Comparison of ENCODE assay signal across 7 mouse cellular contexts in genomic region chr7:44501563-44502115, GRCm38 (mm10). TPM values are rescaled to one million over a fixed set of nuclear protein-coding genes. Genes with fewer than 3 reads are reported as not detected.
A peak's percentile ranks its signal among the peaks of the same experiment; 100 is the strongest.
DNase-seq lines count a peak whose midpoint lies in the region; ATAC-seq lines count a peak whose summit lies in the region.

No protein-coding gene starts in this region.

- H3K9me3 ChIP-seq in forebrain, embryonic 16.5 days (ENCODE audit: control insufficient read depth, low read length): no peaks in the 10 kb centered on the region

- H3K9ac ChIP-seq in forebrain, embryonic 16.5 days (replicated peaks; ENCODE audit: low read depth, low read length): no peak overlapping the region

- H3K27ac ChIP-seq in forebrain, embryonic 16.5 days (ENCODE audit: low read length): no peak overlapping the region

- H3K36me3 ChIP-seq in forebrain, embryonic 16.5 days (ENCODE audit: control insufficient read depth, insufficient read depth): no peaks in the 10 kb centered on the region

- no peaks in the 10 kb centered on the region; the same call in 1 of the 2 replicates for H3K27me3 ChIP-seq in forebrain, embryonic 16.5 days (replicated peaks; ENCODE audit: control insufficient read depth, insufficient read depth, low read length)

- peaks cover 8% of the 10 kb centered on the region for H3K4me1 ChIP-seq in forebrain, embryonic 16.5 days (replicated peaks; ENCODE audit: control insufficient read depth, insufficient read depth, low read length)

- no peak overlapping the region for H3K4me3 ChIP-seq in forebrain, embryonic 16.5 days (replicated peaks; ENCODE audit: low read length)

- no peak overlapping the region for H3K4me2 ChIP-seq in forebrain, embryonic 16.5 days (ENCODE audit: low read length)

- peak; percentile 51; the same call in 1 of the 2 replicates for ATAC-seq in forebrain, embryonic 16.5 days

- DNase-seq in B cell, adult 2 months: peak; percentile 87 to 89
- DNase-seq in CD8-positive naive resting alpha-beta T cell, adult 2 months (ENCODE audit: low read depth in 2 of 2, low spot score in 2 of 2): peak; percentile 65 to 77
- peak; percentile 73 for DNase-seq in c-Kit-positive CD71-positive TER-119-positive erythroid progenitor cells, embryonic 14.5 days (ENCODE audit: low spot score)
- DNase-seq in kidney, postnatal 4 days: peak; percentile 83 to 86
- DNase-seq in lung, postnatal 10 days: peak; percentile 78
- DNase-seq in right cerebral cortex, adult 2 months (ENCODE audit: low spot score in 2 of 2): peak; percentile 80 to 87

- WGBS in forebrain, embryonic 16.5 days: 39% methylated on average over 5 of the region's 5 CpGs

RNA-seq across cellular contexts. Expression of gene Fam71e1, which starts 5.3 kb away (rescaled TPM):
- 22.2 and 28.9 TPM in 2 replicates for polyA plus RNA-seq in forebrain, embryonic 16.5 days (2015; fragmentation: Nextera tagmentation; extraction: Ambion mirVana)

RNA-seq across cellular contexts. Expression of gene Emc10, which starts 5.3 kb away (rescaled TPM):
- 120 and 127 TPM in 2 replicates for polyA plus RNA-seq in forebrain, embryonic 16.5 days (2015; fragmentation: Nextera tagmentation; extraction: Ambion mirVana)

RNA-seq across cellular contexts. Expression of gene Mybpc2, which starts 22.8 kb away (rescaled TPM):
- 0.05 and 0.12 TPM in 2 replicates for polyA plus RNA-seq in forebrain, embryonic 16.5 days (2015; fragmentation: Nextera tagmentation; extraction: Ambion mirVana)

RNA-seq across cellular contexts. Expression of gene Spib, which starts 30.2 kb away (rescaled TPM):
- not detected in 2 replicates for polyA plus RNA-seq in forebrain, embryonic 16.5 days (2015; fragmentation: Nextera tagmentation; extraction: Ambion mirVana)

RNA-seq across cellular contexts. Expression of gene Josd2, which starts 33.9 kb away (rescaled TPM):
- 51.4 and 61.8 TPM in 2 replicates for polyA plus RNA-seq in forebrain, embryonic 16.5 days (2015; fragmentation: Nextera tagmentation; extraction: Ambion mirVana)
